Mouse (Mus musculus) heart, postnatal 36 days (tissue): ENCODE data around the gene Frmd4a. TPM values are rescaled to one million over a fixed set of nuclear protein-coding genes. Genes with fewer than 3 reads are reported as not detected.

ENCODE experiments used
- DNase-seq, 2 experiments: peaks; one replicate each; pipeline ENCODE4 v3.0.0; 2021 to 2022
- intact Hi-C: fragments of 180-260 bp; cut with DNase I; formaldehyde crosslinking; loops from one replicate; pipeline ENCODE4 v1.15.1; 2025
- total RNA-seq, 2 experiments: library from RNA; stranded (reverse); gene quantifications; 2 replicates each; pipeline ENCODE4 v1.2.3; 2021

Frmd4a gene
- 10 to 100 TPM; 18.0 to 26.1 TPM for total RNA-seq

DNA sequence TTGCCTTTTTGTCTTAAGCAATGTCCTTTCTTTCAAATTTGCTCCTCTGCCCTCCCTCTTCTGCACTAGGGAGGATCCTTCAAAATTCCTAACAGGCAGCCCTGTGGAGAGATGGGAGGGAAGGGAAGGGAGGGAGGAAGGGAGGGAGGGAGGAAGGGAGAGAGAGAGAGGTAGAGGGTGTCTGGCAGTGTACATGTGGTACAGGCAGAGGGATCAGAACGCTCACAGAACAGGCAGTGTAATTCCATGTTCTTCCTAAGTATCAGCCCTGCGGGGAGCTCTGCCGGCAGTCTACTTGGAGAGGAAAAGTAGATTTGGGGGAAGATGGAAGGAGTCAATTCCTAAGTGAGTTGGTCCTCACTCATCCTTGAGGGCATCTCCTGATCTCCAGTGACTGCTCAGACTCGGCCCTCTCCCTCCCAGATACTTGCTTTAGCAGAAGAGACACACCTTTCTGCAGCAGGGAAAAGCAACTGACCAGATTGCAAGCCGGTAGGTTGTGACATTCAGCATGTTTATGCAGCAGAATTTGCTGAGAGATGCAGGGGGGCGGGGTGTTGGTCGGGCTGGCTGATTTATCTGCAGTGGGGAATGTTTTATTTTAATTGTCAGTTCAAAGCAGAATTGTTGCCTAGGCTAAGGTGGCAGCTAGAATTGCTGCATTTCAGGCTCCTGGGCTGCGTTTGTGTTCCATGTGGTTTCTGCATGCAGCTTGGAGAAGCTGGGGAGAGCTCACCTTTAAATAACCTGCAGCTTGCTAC lies at the start of gene Frmd4a:
TSS of gene Frmd4a (plus strand) at position 190 of the 761 bp plus-strand sequence.
- intact Hi-C loops = no loop called here
- no peak for DNase-seq

GRCm38 (mm10) chr2:3988876-3989275 lies 28.6 kb upstream of the Frmd4a start:
- intact Hi-C loops = no loop called here
- DNase-seq = no peak

GRCm38 (mm10) chr2:3990431-3990830 lies 27.1 kb upstream of the Frmd4a start:
- DNase-seq = no peak
- intact Hi-C loops = no loop called here

- intact Hi-C loops = no loop called here
- no peak for DNase-seq
These were observed 937 bp downstream of the Frmd4a start for GRCm38 (mm10) chr2:4018431-4018876.

DNA sequence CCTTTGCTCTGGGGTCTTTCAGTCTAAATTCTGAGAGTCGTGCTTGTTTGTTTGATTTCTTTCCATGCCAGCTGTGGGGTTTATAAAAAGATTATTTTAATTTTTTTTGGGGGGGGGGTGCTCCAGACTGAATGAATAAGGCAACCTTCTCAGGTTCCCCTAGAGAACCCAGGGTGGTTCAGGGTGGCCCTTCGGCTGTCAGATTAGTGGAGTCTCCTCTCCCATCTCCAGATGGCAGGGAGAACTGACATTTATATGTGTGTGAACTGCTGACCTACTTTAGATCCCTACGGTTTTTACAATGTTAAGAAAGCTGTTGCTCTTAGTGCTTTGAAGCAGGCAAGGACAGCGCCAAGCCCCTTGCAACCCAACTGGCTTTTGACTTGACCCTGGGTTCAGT lies 1.4 kb downstream of the Frmd4a start:
- intact Hi-C loops = no loop called here
- DNase-seq = no peak

DNA sequence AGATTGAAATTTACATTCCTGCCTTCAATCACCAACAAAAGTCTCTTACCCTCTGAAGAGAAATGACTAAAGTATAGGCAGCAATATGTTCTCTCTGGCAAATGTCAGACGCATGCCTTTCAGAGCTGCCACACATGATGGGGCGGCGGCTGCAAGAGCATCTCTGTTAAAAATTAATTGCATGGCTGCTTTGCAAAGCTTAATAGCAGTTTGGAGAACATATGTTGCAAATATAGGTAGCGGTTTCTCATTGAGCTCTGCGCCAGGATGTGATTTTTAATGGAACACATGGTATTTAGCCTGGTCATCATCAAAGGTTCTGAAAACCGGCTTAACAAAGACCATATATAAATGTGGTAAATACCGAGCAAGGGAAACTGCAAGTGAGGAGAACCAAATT lies 7.4 kb downstream of the Frmd4a start:
- intact Hi-C loops = no loop called here
- DNase-seq = no peak

DNA sequence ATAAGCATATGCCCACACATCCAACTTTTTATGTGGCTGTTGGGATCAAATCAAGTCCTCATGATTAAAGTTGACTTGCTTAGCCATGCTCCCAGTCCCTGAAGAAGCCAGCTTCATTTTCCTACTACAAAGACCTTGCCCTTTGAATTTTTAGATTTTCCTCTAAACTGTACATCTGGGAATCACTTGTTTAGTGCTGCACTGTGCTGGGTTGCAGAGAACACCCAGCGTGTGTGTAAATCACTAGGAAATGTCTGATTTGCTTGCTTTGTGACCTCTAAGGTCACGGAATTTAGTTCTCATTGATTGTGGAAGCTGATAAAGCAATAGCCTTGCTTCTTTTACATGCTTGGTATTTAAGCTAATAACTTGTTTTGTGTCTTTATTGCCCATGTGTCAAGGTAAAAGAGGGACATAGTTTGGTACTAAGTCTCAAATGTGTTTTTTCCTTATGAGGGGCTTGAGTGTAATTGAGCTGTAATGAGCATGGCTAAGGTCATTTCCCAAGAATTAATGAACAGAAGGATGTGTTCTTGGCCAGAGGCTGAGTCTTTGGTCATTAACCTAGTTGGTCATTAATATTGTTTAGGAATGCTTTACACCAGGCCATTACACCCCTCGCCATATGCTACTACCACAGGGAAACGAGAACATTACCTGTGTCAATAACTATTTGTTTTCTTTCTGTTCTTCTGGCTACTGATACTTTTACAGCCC lies 11.7 kb downstream of the Frmd4a start:
- intact Hi-C loops = no loop called here
- no peak for DNase-seq

- intact Hi-C loops = no loop called here
- no peak for DNase-seq
These were observed 18.7 kb downstream of the Frmd4a start for GRCm38 (mm10) chr2:4036153-4036589.

DNA sequence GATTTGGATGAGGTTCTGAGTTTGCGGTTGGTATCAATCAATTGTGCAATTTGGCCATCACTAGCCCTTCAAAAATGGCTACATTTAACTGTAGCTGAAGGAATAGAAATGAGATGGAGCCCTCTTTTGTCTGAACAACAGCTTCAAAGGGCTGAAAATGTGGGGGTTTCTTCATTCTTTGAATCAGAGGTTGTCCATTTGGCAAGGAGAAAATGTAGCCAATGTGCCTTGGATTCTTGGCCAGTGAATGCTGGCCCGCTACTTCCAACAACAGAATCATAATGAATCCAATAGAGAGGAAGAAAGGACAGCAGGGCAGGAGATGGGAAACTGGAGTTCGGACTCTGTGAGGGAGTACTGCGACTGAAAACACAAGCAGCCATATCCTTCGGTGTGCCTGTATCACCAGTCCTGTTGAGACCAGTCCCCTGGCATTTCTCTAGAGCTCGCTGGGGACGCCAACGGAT lies 19.2 kb downstream of the Frmd4a start:
- DNase-seq = no peak
- intact Hi-C loops = no loop called here

DNA sequence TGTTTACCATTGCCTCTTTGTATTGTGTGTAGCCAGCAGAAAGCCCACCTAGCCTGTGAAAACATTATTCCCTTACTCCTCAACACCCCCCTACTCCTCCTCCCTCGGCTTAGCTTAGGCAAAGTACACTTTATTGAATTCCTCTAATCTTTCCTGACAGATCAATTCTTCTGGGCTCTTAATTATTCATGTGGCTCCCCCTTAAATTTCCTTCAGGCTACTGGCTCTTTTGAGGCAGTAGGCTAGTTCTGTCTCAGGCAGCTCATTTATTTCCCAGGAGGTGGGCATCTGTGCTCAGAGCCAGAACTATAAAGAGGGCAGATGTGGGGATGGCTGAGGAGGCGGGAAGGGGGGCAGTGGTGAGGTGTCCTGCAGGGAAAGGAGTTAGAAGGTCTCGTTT lies 24.5 kb downstream of the Frmd4a start:
- intact Hi-C loops = no loop called here
- DNase-seq = no peak

- DNase-seq = no peak
- intact Hi-C loops = no loop called here
These were observed 38.0 kb downstream of the Frmd4a start for GRCm38 (mm10) chr2:4055481-4055880.

DNA sequence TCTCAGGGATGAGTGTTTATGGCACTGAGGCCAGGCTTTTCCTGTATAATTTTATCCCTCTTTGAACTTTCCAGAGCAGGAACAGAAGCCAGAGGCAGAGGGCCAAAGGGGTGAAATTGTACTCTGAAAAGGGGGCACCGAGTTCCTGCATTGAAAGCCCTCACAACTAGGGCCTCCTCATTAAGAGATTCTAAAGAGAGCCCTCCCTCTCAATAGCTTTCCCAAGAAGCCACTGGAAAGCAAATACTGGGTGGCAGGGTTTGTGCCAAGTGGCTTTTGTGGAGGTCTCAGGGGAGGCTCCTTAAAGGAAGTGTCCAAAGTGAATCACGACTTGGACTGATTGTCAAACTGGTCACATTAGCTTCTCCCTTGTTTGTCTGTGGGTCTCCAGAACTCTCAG lies 43.2 kb downstream of the Frmd4a start:
- DNase-seq = no peak
- intact Hi-C loops = no loop called here

DNA sequence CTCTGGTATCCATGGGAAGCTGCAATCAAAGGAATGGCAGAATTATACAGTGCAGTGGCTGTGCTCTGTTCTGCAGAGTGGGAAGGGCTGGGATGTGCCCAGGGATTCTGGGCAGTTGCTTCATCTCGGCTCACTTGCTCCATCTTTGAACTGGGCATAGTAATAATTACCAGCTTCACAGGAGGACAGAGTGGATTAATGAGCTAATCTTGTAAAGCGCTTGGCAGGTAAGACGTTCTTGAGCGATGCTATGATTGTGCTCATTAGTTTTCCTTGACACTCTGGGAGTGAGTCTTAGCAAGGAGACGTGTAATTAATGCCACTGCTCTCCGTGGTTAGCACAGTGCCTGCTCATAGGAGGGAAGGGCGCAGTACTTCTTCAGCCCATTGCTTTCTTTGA lies 54.3 kb downstream of the Frmd4a start:
- intact Hi-C loops = no loop called here
- no peak for DNase-seq

DNA sequence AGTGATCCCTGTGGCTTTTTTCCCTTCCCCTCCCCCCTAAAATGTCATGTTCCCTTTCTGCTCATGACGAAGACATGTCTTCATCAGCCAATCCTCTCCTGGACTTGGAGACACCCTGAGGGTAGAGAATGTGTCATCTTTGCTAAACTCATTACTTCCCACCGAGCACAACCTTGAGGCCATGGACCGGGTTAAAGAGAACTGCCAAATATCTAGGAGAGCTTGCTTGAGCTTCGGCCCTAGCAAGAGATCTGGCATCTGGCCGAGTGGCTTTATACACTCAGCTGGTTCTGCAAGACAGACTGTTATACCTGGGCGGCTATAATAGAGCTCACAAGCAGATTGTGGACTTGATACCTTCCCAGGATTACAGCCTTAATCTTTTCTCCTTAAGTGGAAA lies 66.4 kb downstream of the Frmd4a start:
- DNase-seq = no peak
- intact Hi-C loops = no loop called here

DNA sequence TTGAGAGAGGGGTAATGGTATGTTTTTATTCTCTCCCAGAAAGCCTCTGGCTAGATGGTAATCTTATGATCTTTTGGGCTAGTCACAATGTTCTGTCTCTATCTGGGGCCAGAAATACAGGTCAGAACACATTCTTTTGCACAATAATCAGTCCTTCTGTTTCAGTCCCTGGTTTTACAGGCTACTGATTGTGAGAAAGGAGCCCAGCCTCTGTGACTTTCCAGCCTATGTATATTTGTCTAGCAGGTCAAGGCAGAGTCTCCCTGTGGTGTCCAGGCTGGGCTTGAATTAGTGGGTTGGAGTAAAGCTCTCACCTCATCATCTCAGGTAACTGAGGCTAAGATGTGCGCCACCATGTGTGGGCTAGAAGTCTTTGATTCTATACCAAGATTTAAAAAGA lies 80.1 kb downstream of the Frmd4a start:
- no peak for DNase-seq
- intact Hi-C loops = no loop called here

DNA sequence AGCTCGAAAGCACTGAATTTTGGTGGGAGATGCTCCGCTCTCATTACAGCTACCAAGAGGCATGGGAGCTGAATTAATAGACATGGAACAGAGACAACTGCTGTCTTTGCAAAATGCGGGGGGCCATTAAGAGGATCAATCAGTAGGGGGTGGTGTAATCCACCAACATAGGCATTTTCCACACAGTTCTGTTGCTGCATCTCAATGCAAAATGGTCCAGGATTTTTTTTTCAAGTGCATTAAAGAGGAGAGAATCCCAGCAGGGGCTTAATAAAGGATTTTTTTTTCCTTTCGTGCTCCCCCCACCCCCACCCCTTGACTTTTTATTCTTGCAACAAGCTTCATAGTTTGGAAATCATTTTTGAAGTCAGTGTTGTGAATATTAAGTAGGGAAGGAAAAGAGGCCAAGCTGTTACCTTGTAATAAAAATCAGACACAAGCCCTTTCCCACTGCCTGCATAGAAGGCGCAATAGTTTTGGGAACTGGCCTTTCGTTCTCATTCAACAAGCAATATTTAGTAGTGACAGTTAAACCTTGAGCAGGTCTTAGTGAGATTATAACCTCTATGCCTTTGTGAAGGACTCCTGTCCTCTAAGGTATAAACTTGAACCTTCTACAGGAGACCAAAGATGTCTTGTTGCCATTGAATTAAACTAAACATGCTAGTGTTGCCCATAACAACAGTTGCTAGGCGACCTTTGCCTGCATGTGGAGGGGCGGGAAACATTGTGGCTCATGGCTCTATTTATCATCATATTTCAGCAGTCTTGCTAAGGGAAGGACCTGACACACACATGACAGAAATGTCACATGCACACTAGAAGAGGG lies 81.6 kb downstream of the Frmd4a start:
- intact Hi-C loops = no loop called here
- DNase-seq = no peak

DNA sequence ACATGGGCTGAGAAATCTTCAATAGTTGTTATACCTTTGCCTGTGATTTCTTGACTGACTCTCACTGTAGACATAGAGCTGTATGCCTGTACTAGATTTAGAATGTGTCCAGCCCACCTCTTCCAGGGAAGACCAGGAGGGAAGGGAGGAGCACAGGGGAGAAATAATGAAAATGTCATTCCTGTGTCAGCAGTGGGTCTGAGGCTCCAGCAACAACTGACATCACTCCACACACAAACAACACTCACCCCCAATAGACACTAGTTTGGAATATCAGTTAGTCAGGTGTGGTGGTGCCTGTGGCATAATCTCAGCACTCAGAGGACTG lies 82.2 kb downstream of the Frmd4a start:
- DNase-seq = no peak
- intact Hi-C loops = no loop called here

- DNase-seq = peak; percentile 2 to 25
- intact Hi-C loops = no loop called here
These were observed 83.9 kb downstream of the Frmd4a start for GRCm38 (mm10) chr2:4101370-4101769.

- DNase-seq = no peak
- intact Hi-C loops = no loop called here
These were observed 95.9 kb downstream of the Frmd4a start for GRCm38 (mm10) chr2:4113303-4113920.

GRCm38 (mm10) chr2:4119678-4120458 lies 102.4 kb downstream of the Frmd4a start:
- no peak for DNase-seq
- intact Hi-C loops = no loop called here
